Comparison of ENCODE assay signal across 12 mouse cellular contexts in the genomic region with DNA sequence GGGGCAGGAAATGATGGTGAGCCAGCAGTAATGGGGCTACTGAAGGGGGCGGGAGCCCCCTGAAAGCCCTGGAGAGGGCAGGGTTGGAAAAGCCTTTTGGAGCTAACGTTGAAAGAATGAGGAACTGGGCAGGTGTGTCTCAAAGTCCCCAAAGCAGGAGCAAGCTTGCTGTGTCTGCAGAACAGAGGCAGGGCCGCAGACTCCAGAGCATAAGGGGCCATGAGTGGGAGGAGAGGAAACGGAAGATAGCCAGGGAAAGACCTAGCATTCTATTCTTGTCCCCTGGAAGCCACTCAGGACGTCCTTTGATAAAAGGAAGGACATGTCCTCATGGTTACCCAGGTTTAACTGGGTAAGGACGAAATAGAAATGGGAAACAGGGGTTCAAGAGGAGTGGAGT. TPM values are rescaled to one million over a fixed set of nuclear protein-coding genes. Genes with fewer than 3 reads are reported as not detected.
A peak's percentile ranks its signal among the peaks of the same experiment; 100 is the strongest.
DNase-seq lines count a peak whose midpoint lies in the region; ATAC-seq and TF ChIP-seq lines count a peak whose summit lies in the region.
"Had no signal": no experiment of that assay in that cellular context is flagged by ENCODE, and none has a peak within 500 bp of the region (broad histone marks: within the 10 kb centered on the region; RNA-seq: fewer than 3 reads in every experiment).

No protein-coding gene starts in this region.

- peaks cover 16% of the 10 kb centered on the region for H3K4me1 ChIP-seq in hindbrain, embryonic 10.5 days (replicated peaks)
- H3K4me1 ChIP-seq in hindbrain, embryonic 14.5 days (replicated peaks; ENCODE audit: control insufficient read depth, insufficient read depth, low read length): peaks cover 3% of the 10 kb centered on the region; the same call in 1 of the 2 replicates
- H3K4me1 ChIP-seq in lung, embryonic 15.5 days: peaks cover 19% of the 10 kb centered on the region
- peaks cover 37% of the 10 kb centered on the region for H3K4me1 ChIP-seq in heart, embryonic 13.5 days
- peaks cover 9% of the 10 kb centered on the region for H3K4me1 ChIP-seq in limb, embryonic 14.5 days (ENCODE audit: control insufficient read depth, insufficient read depth, low read length)

- H3K27ac ChIP-seq in hindbrain, embryonic 10.5 days: 0 out of 2 replicates have a peak overlapping the region, but pooled peaks have one; percentile 12
- H3K27ac ChIP-seq in hindbrain, embryonic 14.5 days: no peak overlapping the region
- H3K27ac ChIP-seq in lung, embryonic 15.5 days: peak overlapping the region; percentile 55; the same call in 1 of the 2 replicates
- H3K27ac ChIP-seq in heart, embryonic 13.5 days (replicated peaks): peak overlapping the region; percentile 74
- H3K27ac ChIP-seq in limb, embryonic 14.5 days (replicated peaks; ENCODE audit: low read depth, low read length): peak overlapping the region; percentile 27; the same call in 1 of the 2 replicates
- H3K27ac ChIP-seq: embryonic facial prominence, embryonic 10.5 days; hindbrain, embryonic 13.5 days had no signal

- no peak for DNase-seq in hindbrain, embryonic 10.5 days (ENCODE audit: low spot score)
- no peak for DNase-seq in hindbrain, embryonic 14.5 days (ENCODE audit: low spot score)
- DNase-seq in lung, postnatal 10 days: no peak
- DNase-seq in limb, embryonic 14.5 days (ENCODE audit: low spot score): no peak
- no peak for DNase-seq in frontal cortex, adult 2 months (ENCODE audit: extremely low spot score in 1 of 2, low spot score in 1 of 2)
- DNase-seq: cerebellum, adult 9-11 months had no signal

- H3K9ac ChIP-seq in hindbrain, embryonic 14.5 days: no peak overlapping the region
- no peak overlapping the region for H3K9ac ChIP-seq in lung, embryonic 15.5 days
- 0 out of 2 replicates have a peak overlapping the region, but pooled peaks have one; percentile 30 for H3K9ac ChIP-seq in heart, embryonic 13.5 days
- H3K9ac ChIP-seq in limb, embryonic 14.5 days (ENCODE audit: low read depth, low read length, severe bottlenecking): no peak overlapping the region
- H3K9ac ChIP-seq: hindbrain, embryonic 13.5 days had no signal

- no peaks in the 10 kb centered on the region for H3K9me3 ChIP-seq in hindbrain, embryonic 10.5 days
- H3K9me3 ChIP-seq in hindbrain, embryonic 14.5 days (ENCODE audit: control insufficient read depth, low read length): no peaks in the 10 kb centered on the region
- H3K9me3 ChIP-seq in lung, embryonic 15.5 days: no peaks in the 10 kb centered on the region
- H3K9me3 ChIP-seq in heart, embryonic 13.5 days: no peaks in the 10 kb centered on the region
- H3K9me3 ChIP-seq in limb, embryonic 14.5 days (ENCODE audit: control insufficient read depth, low read length): no peaks in the 10 kb centered on the region
- H3K9me3 ChIP-seq: embryonic facial prominence, embryonic 10.5 days; G1E; hindbrain, embryonic 13.5 days had no signal

- TF ChIP-seq POLR2A in limb, embryonic 14.5 days (IDR thresholded peaks at IDR 0.05; ENCODE audit: borderline replicate concordance, extremely low read depth, insufficient read depth, insufficient read length): no peak

- H3K27me3 ChIP-seq in hindbrain, embryonic 10.5 days (ENCODE audit: insufficient read depth, poor library complexity, severe bottlenecking): peaks cover 6% of the 10 kb centered on the region; the same call in 1 of the 2 replicates
- no peaks in the 10 kb centered on the region for H3K27me3 ChIP-seq in hindbrain, embryonic 14.5 days (ENCODE audit: control insufficient read depth, insufficient read depth, low read length)
- H3K27me3 ChIP-seq in lung, embryonic 15.5 days: no peaks in the 10 kb centered on the region
- H3K27me3 ChIP-seq in heart, embryonic 13.5 days (replicated peaks): no peaks in the 10 kb centered on the region
- H3K27me3 ChIP-seq in limb, embryonic 14.5 days (ENCODE audit: control insufficient read depth, insufficient read depth, low read length): no peaks in the 10 kb centered on the region

- H3K4me2 ChIP-seq in hindbrain, embryonic 14.5 days (replicated peaks): no peak overlapping the region
- no peak overlapping the region for H3K4me2 ChIP-seq in lung, embryonic 15.5 days
- no peak overlapping the region; the same call in 1 of the 2 replicates for H3K4me2 ChIP-seq in heart, embryonic 13.5 days
- H3K4me2 ChIP-seq in limb, embryonic 14.5 days (replicated peaks; ENCODE audit: low read depth, low read length, severe bottlenecking): no peak overlapping the region
- H3K4me2 ChIP-seq: hindbrain, embryonic 13.5 days had no signal

- 71% methylated on average over 6 of the region's 6 CpGs for WGBS in hindbrain, embryonic 10.5 days
- WGBS in hindbrain, embryonic 14.5 days: 67% methylated on average over 6 of the region's 6 CpGs
- 41% methylated on average over 6 of the region's 6 CpGs for WGBS in lung, embryonic 15.5 days
- WGBS in heart, embryonic 13.5 days: 20% methylated on average over 6 of the region's 6 CpGs
- 48% methylated on average over 6 of the region's 6 CpGs for WGBS in limb, embryonic 14.5 days

- H3K4me3 ChIP-seq in hindbrain, embryonic 10.5 days: no peak overlapping the region
- H3K4me3 ChIP-seq in hindbrain, embryonic 14.5 days (replicated peaks; ENCODE audit: low read length): no peak overlapping the region
- H3K4me3 ChIP-seq in lung, embryonic 15.5 days: no peak overlapping the region
- H3K4me3 ChIP-seq in heart, embryonic 13.5 days: no peak overlapping the region
- no peak overlapping the region for H3K4me3 ChIP-seq in limb, embryonic 14.5 days (replicated peaks; ENCODE audit: low read length)
- H3K4me3 ChIP-seq: embryonic facial prominence, embryonic 10.5 days; hindbrain, embryonic 13.5 days had no signal

- no peak for ATAC-seq in hindbrain, embryonic 14.5 days (ENCODE audit: low FRiP score)
- ATAC-seq in lung, embryonic 15.5 days (ENCODE audit: borderline replicate concordance, extremely low read depth, low FRiP score, low TSS enrichment): no peak
- no peak for ATAC-seq in heart, embryonic 13.5 days (ENCODE audit: extremely low read depth, insufficient number of reproducible peaks, low FRiP score, low TSS enrichment)
- ATAC-seq in limb, embryonic 14.5 days (ENCODE audit: low FRiP score, low read depth): no peak
- no peak for ATAC-seq in activated CD4-positive, CD25-positive, alpha-beta regulatory T cell, adult 4 months

- no peaks in the 10 kb centered on the region for H3K36me3 ChIP-seq in hindbrain, embryonic 10.5 days
- H3K36me3 ChIP-seq in hindbrain, embryonic 14.5 days (replicated peaks; ENCODE audit: control insufficient read depth, insufficient read depth): no peaks in the 10 kb centered on the region
- H3K36me3 ChIP-seq in lung, embryonic 15.5 days: no peaks in the 10 kb centered on the region
- no peaks in the 10 kb centered on the region for H3K36me3 ChIP-seq in heart, embryonic 13.5 days
- no peaks in the 10 kb centered on the region for H3K36me3 ChIP-seq in limb, embryonic 14.5 days (ENCODE audit: control insufficient read depth, insufficient read depth, low read length)
- H3K36me3 ChIP-seq: embryonic facial prominence, embryonic 10.5 days; G1E; hindbrain, embryonic 13.5 days had no signal

RNA-seq across cellular contexts. Expression of a gene that starts 16.7 kb away (rescaled TPM):
- polyA plus RNA-seq in hindbrain, embryonic 10.5 days (2016; fragmentation: Nextera tagmentation; extraction: Ambion mirVana): 1.2 and 2.1 TPM in 2 replicates
- 0.09 and 0.16 TPM in 2 replicates for polyA plus RNA-seq in hindbrain, embryonic 14.5 days (2014; fragmentation: Nextera tagmentation; extraction: Ambion mirVana)
- 1.5 and 1.9 TPM in 2 replicates for polyA plus RNA-seq in lung, embryonic 15.5 days (2015; fragmentation: Nextera tagmentation; extraction: Ambion mirVana)
- polyA plus RNA-seq in heart, embryonic 13.5 days (2015; fragmentation: Nextera tagmentation; extraction: Ambion mirVana): 0.36 and 0.69 TPM in 2 replicates
- polyA plus RNA-seq in limb, embryonic 14.5 days (2012; rRNA removed): 0.80 and 1.0 TPM in 2 replicates
- polyA plus RNA-seq in limb, embryonic 14.5 days (2014; fragmentation: Nextera tagmentation; extraction: Ambion mirVana): 1.4 and 1.7 TPM in 2 replicates
- 0.08 TPM in 2 replicates for polyA plus RNA-seq in frontal cortex, adult 2 months (2012; rRNA removed)
- not detected for polyA plus RNA-seq in activated CD4-positive, CD25-positive, alpha-beta regulatory T cell, adult 4 months (2017; shearing (Covaris generic))
- polyA plus RNA-seq: G1E had no signal

RNA-seq across cellular contexts. Expression of a gene that starts 35.2 kb away (rescaled TPM):
- 1.1 and 1.3 TPM in 2 replicates for polyA plus RNA-seq in hindbrain, embryonic 10.5 days (2016; fragmentation: Nextera tagmentation; extraction: Ambion mirVana)
- 12.3 and 14.8 TPM in 2 replicates for polyA plus RNA-seq in hindbrain, embryonic 14.5 days (2014; fragmentation: Nextera tagmentation; extraction: Ambion mirVana)
- polyA plus RNA-seq in lung, embryonic 15.5 days (2015; fragmentation: Nextera tagmentation; extraction: Ambion mirVana): 0.79 and 1.2 TPM in 2 replicates
- polyA plus RNA-seq in heart, embryonic 13.5 days (2015; fragmentation: Nextera tagmentation; extraction: Ambion mirVana): 0.76 and 0.78 TPM in 2 replicates
- 5.4 and 7.1 TPM in 2 replicates for polyA plus RNA-seq in limb, embryonic 14.5 days (2012; rRNA removed)
- polyA plus RNA-seq in limb, embryonic 14.5 days (2014; fragmentation: Nextera tagmentation; extraction: Ambion mirVana): 5.0 and 6.1 TPM in 2 replicates
- 134 and 162 TPM in 2 replicates for polyA plus RNA-seq in frontal cortex, adult 2 months (2012; rRNA removed)
- polyA plus RNA-seq in activated CD4-positive, CD25-positive, alpha-beta regulatory T cell, adult 4 months (2017; shearing (Covaris generic)): not detected
- polyA plus RNA-seq: G1E had no signal

RNA-seq across cellular contexts. Expression of a gene that starts 55.6 kb away (rescaled TPM):
- polyA plus RNA-seq in hindbrain, embryonic 10.5 days (2016; fragmentation: Nextera tagmentation; extraction: Ambion mirVana): 3.9 and 5.6 TPM in 2 replicates
- polyA plus RNA-seq in hindbrain, embryonic 14.5 days (2014; fragmentation: Nextera tagmentation; extraction: Ambion mirVana): 0.16 TPM in 1 of 2 replicates, not detected in the other
- polyA plus RNA-seq in lung, embryonic 15.5 days (2015; fragmentation: Nextera tagmentation; extraction: Ambion mirVana): 29.2 and 29.7 TPM in 2 replicates
- polyA plus RNA-seq in heart, embryonic 13.5 days (2015; fragmentation: Nextera tagmentation; extraction: Ambion mirVana): 0.92 and 2.1 TPM in 2 replicates
- polyA plus RNA-seq in limb, embryonic 14.5 days (2012; rRNA removed): 7.1 and 9.0 TPM in 2 replicates
- polyA plus RNA-seq in limb, embryonic 14.5 days (2014; fragmentation: Nextera tagmentation; extraction: Ambion mirVana): 13.5 and 18.8 TPM in 2 replicates
- polyA plus RNA-seq in frontal cortex, adult 2 months (2012; rRNA removed): 0.14 and 0.50 TPM in 2 replicates
- not detected for polyA plus RNA-seq in activated CD4-positive, CD25-positive, alpha-beta regulatory T cell, adult 4 months (2017; shearing (Covaris generic))
- polyA plus RNA-seq: G1E had no signal
